Mouse (Mus musculus) MEL (cell line): ENCODE measurements at regions not wholly inside any gene's neighbourhood (a gene's known extent, or its start where the extent isn't known, plus 50 kb on each side); places are given as distances from the start of the nearest gene placed in this dataset.
"Not testable (repeated sequence)": the region's sequence is repeated elsewhere in the genome, so short reads cannot be mapped to it uniquely, and the experiment has no call there.

ENCODE experiments used
- DNase-seq: peaks from one replicate; pipeline ENCODE4 v3.0.0; 2011; ENCODE audit warnings: low read depth, low spot score
- H3K27ac ChIP-seq: 2 replicates; pipeline ENCODE4 v1.5.1; 2012; ENCODE audit warnings: low read depth, mild to moderate bottlenecking, control low read depth, low read length, moderate library complexity; ENCODE audit not compliant: control insufficient read depth
- H3K27me3 ChIP-seq, 2 experiments: fragments of 150-350 bp in 1 of 2; sonication (generic) in 1 of 2; 2 replicates each; pipeline ENCODE4 v1.6.1; 2012; ENCODE audit warnings: low read length in 2 of 2, mild to moderate bottlenecking in 2 of 2, improper control_type of control experiment in 1 of 2, moderate library complexity in 1 of 2; ENCODE audit not compliant: insufficient read depth in 2 of 2, control insufficient read depth in 1 of 2
- H3K36me3 ChIP-seq, 2 experiments: 2 replicates each; pipeline ENCODE4 v1.6.1; 2012 to 2014; ENCODE audit warnings: low read length in 2 of 2, improper control_type of control experiment in 1 of 2, inconsistent platforms in 1 of 2, mild to moderate bottlenecking in 1 of 2; ENCODE audit not compliant: insufficient read depth in 2 of 2, control insufficient read depth in 1 of 2
- H3K4me1 ChIP-seq, 2 experiments: fragments of 150-350 bp in 1 of 2; sonication (generic) in 1 of 2; 2 replicates each; pipeline ENCODE4 v1.6.1; 2012; ENCODE audit warnings: low read length in 2 of 2, improper control_type of control experiment in 1 of 2, mild to moderate bottlenecking in 1 of 2; ENCODE audit not compliant: insufficient read depth in 2 of 2, control insufficient read depth in 1 of 2
- H3K4me3 ChIP-seq, 2 experiments: fragments of 150-350 bp in 1 of 2; sonication (generic) in 1 of 2; 2 replicates each; pipeline ENCODE4 v1.5.1; 2012; ENCODE audit warnings: low read depth in 2 of 2, low read length in 2 of 2, mild to moderate bottlenecking in 2 of 2, moderate library complexity in 2 of 2, control low read depth in 1 of 2, improper control_type of control experiment in 1 of 2; ENCODE audit not compliant: control insufficient read depth in 1 of 2, insufficient read depth in 1 of 2
- H3K79me2 ChIP-seq: 2 replicates; pipeline ENCODE4 v1.6.1; 2012; ENCODE audit warnings: mild to moderate bottlenecking, low read length, moderate library complexity; ENCODE audit not compliant: control insufficient read depth, poor library complexity, insufficient read depth
- H3K9ac ChIP-seq: 2 replicates; pipeline ENCODE4 v1.6.1; 2012; ENCODE audit warnings: low read depth, mild to moderate bottlenecking, control low read depth, low read length, moderate library complexity; ENCODE audit not compliant: control insufficient read depth, poor library complexity, severe bottlenecking
- H3K9me3 ChIP-seq: fragments of 150-350 bp; sonication (generic); replicated peaks from 2 replicates; pipeline ENCODE4 v1.6.1; 2012; ENCODE audit warnings: mild to moderate bottlenecking, low read length, improper control_type of control experiment, moderate library complexity; ENCODE audit not compliant: insufficient read depth
- BHLHE40 ChIP-seq: IDR thresholded peaks from 2 replicates; pipeline ENCODE4 v1.6.1; 2012; ENCODE audit warnings: low read depth, mild to moderate bottlenecking, inconsistent platforms, low read length, improper control_type of control experiment, borderline replicate concordance
- CHD1 ChIP-seq: IDR thresholded peaks from 2 replicates; pipeline ENCODE4 v1.6.1; 2012; ENCODE audit warnings: low read depth, mild to moderate bottlenecking, inconsistent platforms, low read length, improper control_type of control experiment
- CTCF ChIP-seq, 3 experiments: IDR thresholded peaks in 2 of 3; conservative IDR thresholded peaks in 1 of 3; 2 replicates each; pipeline ENCODE4 v1.5.1; 2011 to 2012; ENCODE audit warnings: low read length in 3 of 3, low read depth in 2 of 3, mild to moderate bottlenecking in 2 of 3, improper control_type of control experiment in 1 of 3, inconsistent platforms in 1 of 3, mixed read lengths in 1 of 3, moderate library complexity in 1 of 3; ENCODE audit not compliant: control insufficient read depth in 1 of 3, insufficient read depth in 1 of 3, poor library complexity in 1 of 3, severe bottlenecking in 1 of 3
- E2F4 ChIP-seq: IDR thresholded peaks from 2 replicates; pipeline ENCODE4 v1.6.1; 2011; ENCODE audit warnings: low read depth, low read length, improper control_type of control experiment, borderline replicate concordance
- ELF1 ChIP-seq: IDR thresholded peaks from 2 replicates; pipeline ENCODE4 v1.6.1; 2014; ENCODE audit warnings: low read depth, mild to moderate bottlenecking, inconsistent platforms, low read length, improper control_type of control experiment, moderate library complexity
- EP300 ChIP-seq, 2 experiments: IDR thresholded peaks; 2 replicates each; pipeline ENCODE4 v1.6.1; 2011; ENCODE audit warnings: improper control_type of control experiment in 2 of 2, low read length in 2 of 2, low read depth in 1 of 2, mild to moderate bottlenecking in 1 of 2
- ETS1 ChIP-seq: IDR thresholded peaks from 2 replicates; pipeline ENCODE4 v1.6.1; 2012; ENCODE audit warnings: low read depth, mild to moderate bottlenecking, inconsistent platforms, low read length, improper control_type of control experiment, moderate library complexity
- JUND ChIP-seq: IDR thresholded peaks from 2 replicates; pipeline ENCODE4 v1.6.1; 2011; ENCODE audit warnings: low read depth, mild to moderate bottlenecking, improper control_type of control experiment, low read length
- KAT2A ChIP-seq: conservative IDR thresholded peaks from 2 replicates; pipeline ENCODE4 v1.6.1; 2012; ENCODE audit warnings: low read depth, low read length, improper control_type of control experiment, inconsistent platforms
- MAZ ChIP-seq: IDR thresholded peaks from 2 replicates; pipeline ENCODE4 v1.6.1; 2012; ENCODE audit warnings: low read depth, mild to moderate bottlenecking, inconsistent platforms, low read length, improper control_type of control experiment
- NELFE ChIP-seq: IDR thresholded peaks from 2 replicates; pipeline ENCODE4 v1.6.1; 2011; ENCODE audit warnings: low read depth, low read length, improper control_type of control experiment
- RAD21 ChIP-seq: IDR thresholded peaks from 2 replicates; pipeline ENCODE4 v1.6.1; 2011; ENCODE audit warnings: mild to moderate bottlenecking, low read depth, low read length, improper control_type of control experiment
- SIN3A ChIP-seq: IDR thresholded peaks from 2 replicates; pipeline ENCODE4 v1.6.1; 2012; ENCODE audit warnings: low read length, improper control_type of control experiment, inconsistent platforms
- SMC3 ChIP-seq: IDR thresholded peaks from 2 replicates; pipeline ENCODE4 v1.6.1; 2011; ENCODE audit warnings: low read depth, low read length, improper control_type of control experiment
- TAL1 ChIP-seq: IDR thresholded peaks from 2 replicates; pipeline ENCODE4 v1.6.1; 2012; ENCODE audit warnings: mild to moderate bottlenecking, inconsistent platforms, low read length, moderate library complexity, mixed read lengths
- TBP ChIP-seq: IDR thresholded peaks from 2 replicates; pipeline ENCODE4 v1.8.0; 2011; ENCODE audit warnings: low read depth, low read length, improper control_type of control experiment
- TCF12 ChIP-seq: IDR thresholded peaks from 2 replicates; pipeline ENCODE4 v1.6.1; 2014; ENCODE audit warnings: low read depth, mild to moderate bottlenecking, inconsistent platforms, low read length, improper control_type of control experiment, moderate library complexity
- USF2 ChIP-seq, 2 experiments: IDR thresholded peaks; 2 replicates each; pipeline ENCODE4 v1.6.1; 2011 to 2012; ENCODE audit warnings: improper control_type of control experiment in 2 of 2, low read length in 2 of 2, borderline replicate concordance in 1 of 2, inconsistent platforms in 1 of 2, low read depth in 1 of 2, mild to moderate bottlenecking in 1 of 2; ENCODE audit not compliant: insufficient read depth in 1 of 2
- ZC3H11A ChIP-seq: IDR thresholded peaks from 2 replicates; pipeline ENCODE4 v1.6.1; 2012; ENCODE audit warnings: low read depth, mild to moderate bottlenecking, inconsistent platforms, low read length, improper control_type of control experiment
- ZMIZ1 ChIP-seq: IDR thresholded peaks from 2 replicates; pipeline ENCODE4 v1.6.1; 2012; ENCODE audit warnings: low read depth, mild to moderate bottlenecking, inconsistent platforms, low read length, improper control_type of control experiment, moderate library complexity
- ZNF384 ChIP-seq: IDR thresholded peaks from 2 replicates; pipeline ENCODE4 v1.6.1; 2012; ENCODE audit warnings: low read depth, mild to moderate bottlenecking, inconsistent platforms, low read length, improper control_type of control experiment

DNA sequence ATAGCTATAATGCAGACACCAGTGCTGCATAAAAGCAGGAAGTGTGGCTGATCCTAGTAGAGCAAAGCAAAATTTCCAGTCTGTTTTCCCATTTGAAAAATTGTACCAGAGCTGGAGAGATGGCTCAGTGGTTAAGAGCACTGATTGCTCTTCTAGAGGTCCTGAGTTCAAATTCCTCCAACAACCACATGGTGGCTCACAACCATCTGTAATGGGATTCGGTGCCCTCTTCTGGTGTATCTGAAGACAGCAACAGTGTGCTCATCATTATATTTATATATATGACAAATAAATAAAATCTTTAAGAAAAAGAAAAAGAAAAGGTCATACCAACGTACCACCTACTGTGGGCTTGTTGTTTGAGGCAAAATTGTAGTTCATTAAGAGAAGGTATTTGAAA, 144.1 kb upstream of the Rxfp2 start:
- no peak for DNase-seq
- no peaks in the 10 kb centered on the region for H3K27me3 ChIP-seq
- H3K27ac ChIP-seq = no peak overlapping the region
- no peak for TF ChIP-seq SIN3A
- peak; percentile 38 for TF ChIP-seq SMC3
- TF ChIP-seq RAD21 = peak; percentile 4
- no peak for TF ChIP-seq ZC3H11A
- TF ChIP-seq CTCF (IDR thresholded peaks at IDR 0.05 in 2 of 3, conservative IDR thresholded peaks at IDR 0.05 in 1 of 3; ENCODE audit: control insufficient read depth in 1 of 3, insufficient read depth in 1 of 3, low read depth in 2 of 3, low read length in 3 of 3, poor library complexity in 1 of 3, severe bottlenecking in 1 of 3) = peak in 1 of 3 experiments; percentile 60; a peak in 2 of 6 replicates
- no peaks in the 10 kb centered on the region for H3K9me3 ChIP-seq
- H3K4me1 ChIP-seq = no peaks in the 10 kb centered on the region
- no peaks in the 10 kb centered on the region for H3K79me2 ChIP-seq
- H3K4me3 ChIP-seq = no peak overlapping the region
- H3K9ac ChIP-seq = no peak overlapping the region
- no peaks in the 10 kb centered on the region for H3K36me3 ChIP-seq

DNA sequence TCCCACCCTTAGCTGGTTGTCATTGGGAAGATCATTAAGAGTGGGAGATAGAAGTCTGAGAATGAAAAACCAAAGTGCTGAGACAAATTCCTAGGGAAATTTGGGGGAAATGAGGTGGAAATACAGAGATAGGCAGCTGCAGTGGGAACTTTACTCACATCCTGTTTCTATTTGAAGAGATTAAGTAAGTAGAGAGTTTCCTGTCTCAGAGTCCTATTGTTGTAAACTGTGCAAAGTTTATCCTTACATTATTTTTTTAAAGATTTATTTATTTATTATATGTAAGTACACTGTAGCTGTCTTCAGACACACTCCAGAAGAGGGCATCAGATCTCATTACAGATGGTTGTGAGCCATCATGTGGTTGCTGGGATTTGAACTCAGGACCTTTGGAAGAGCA, 126.0 kb upstream of the Rxfp2 start:
- H3K27ac ChIP-seq, H3K36me3 ChIP-seq, H3K4me1 ChIP-seq, H3K27me3 ChIP-seq, H3K79me2 ChIP-seq, H3K9me3 ChIP-seq, H3K9ac ChIP-seq, H3K4me3 ChIP-seq, DNase-seq: not testable (repeated sequence)

DNA sequence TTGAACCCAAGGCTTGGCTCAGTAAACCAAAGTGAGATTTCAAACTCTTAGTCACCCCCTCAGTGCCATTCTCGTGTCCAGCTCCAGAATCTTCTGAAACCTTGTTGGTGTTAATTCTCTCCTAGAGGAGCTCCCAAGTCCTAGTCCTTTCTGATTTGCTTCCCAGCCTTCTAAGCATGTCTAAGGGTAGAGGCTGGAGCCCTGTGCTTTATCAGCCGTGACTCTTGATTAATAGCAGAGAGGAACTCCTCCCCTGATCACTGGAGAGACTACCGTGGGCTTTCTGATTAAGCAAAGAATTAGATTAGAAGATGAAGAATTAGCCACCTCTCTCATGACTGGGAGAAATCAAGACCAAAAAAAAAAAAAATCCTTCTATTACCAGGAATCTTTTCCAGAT, 111.5 kb upstream of the Rxfp2 start:
- no peak for DNase-seq
- Histone ChIP-seq H3K27me3 (no peaks in the 10 kb centered on the region), H3K9ac (no peak overlapping the region), H3K9me3 (no peaks in the 10 kb centered on the region), H3K4me3 (no peak overlapping the region), H3K27ac (no peak overlapping the region), H3K4me1 (no peaks in the 10 kb centered on the region), H3K79me2 (no peaks in the 10 kb centered on the region), H3K36me3 (no peaks in the 10 kb centered on the region)
- TF ChIP-seq ZNF384 = no peak
- TF ChIP-seq BHLHE40 = no peak
- no peak for TF ChIP-seq JUND

DNA sequence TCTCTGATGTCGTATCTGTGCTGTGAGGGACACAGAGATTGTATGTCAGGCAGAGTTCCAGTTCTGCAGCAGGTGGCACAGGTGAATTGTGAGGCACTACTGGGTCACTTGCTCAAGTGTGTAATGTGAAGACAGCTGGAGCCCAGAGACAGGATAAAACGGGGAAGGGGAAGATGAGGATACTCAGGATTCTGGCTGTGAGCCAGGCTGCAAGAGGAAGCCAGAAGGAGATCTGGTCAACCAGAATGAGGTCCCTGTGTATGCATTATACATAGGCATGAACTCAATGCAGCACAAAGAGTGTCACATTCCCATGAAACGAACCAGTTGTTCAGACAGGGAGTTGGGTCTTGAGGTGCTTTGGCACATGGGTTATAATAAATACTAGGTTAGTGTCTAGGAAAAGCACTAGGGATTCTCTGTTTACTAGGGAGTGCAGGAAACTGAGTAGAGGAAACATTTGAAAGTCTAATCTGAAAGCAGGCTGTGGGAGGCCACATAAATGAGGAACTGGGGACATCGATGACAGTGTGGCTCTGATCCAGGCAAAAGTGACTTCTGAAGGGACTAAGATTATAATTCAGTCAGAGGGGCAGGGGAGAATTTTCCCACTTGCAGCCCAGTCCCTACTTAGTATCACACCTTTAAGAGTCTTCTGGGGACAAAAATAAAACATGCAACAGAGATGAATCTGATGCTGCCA, 109.9 kb upstream of the Rxfp2 start:
- H3K4me3 ChIP-seq = no peak overlapping the region
- peak; percentile 10 for DNase-seq
- H3K4me1 ChIP-seq = no peaks in the 10 kb centered on the region
- H3K9ac ChIP-seq = no peak overlapping the region
- no peak overlapping the region for H3K27ac ChIP-seq
- H3K9me3 ChIP-seq = no peaks in the 10 kb centered on the region
- no peaks in the 10 kb centered on the region for H3K27me3 ChIP-seq
- H3K36me3 ChIP-seq = no peaks in the 10 kb centered on the region
- no peaks in the 10 kb centered on the region for H3K79me2 ChIP-seq
- no peak for TF ChIP-seq MAZ
- TF ChIP-seq E2F4 = no peak
- no peak for TF ChIP-seq EP300 (IDR thresholded peaks at IDR 0.05; ENCODE audit: low read depth in 1 of 2, low read length in 2 of 2)
- TF ChIP-seq TBP = no peak
- no peak for TF ChIP-seq ZMIZ1
- TF ChIP-seq NELFE = no peak
- TF ChIP-seq ZNF384 = no peak
- no peak for TF ChIP-seq ZC3H11A
- TF ChIP-seq USF2 (IDR thresholded peaks at IDR 0.05; ENCODE audit: borderline replicate concordance in 1 of 2, insufficient read depth in 1 of 2, low read depth in 1 of 2, low read length in 2 of 2) = no peak
- no peak for TF ChIP-seq ELF1
- TF ChIP-seq CTCF (IDR thresholded peaks at IDR 0.05 in 2 of 3, conservative IDR thresholded peaks at IDR 0.05 in 1 of 3; ENCODE audit: control insufficient read depth in 1 of 3, insufficient read depth in 1 of 3, low read depth in 2 of 3, low read length in 3 of 3, poor library complexity in 1 of 3, severe bottlenecking in 1 of 3) = no peak
- no peak for TF ChIP-seq CHD1
- TF ChIP-seq TAL1 = no peak
- no peak for TF ChIP-seq KAT2A
- no peak for TF ChIP-seq ETS1
- TF ChIP-seq TCF12 = no peak
